Mouse (Mus musculus) bone marrow, adult 2 months (tissue): ENCODE measurements around the gene Spaar.

Experiments used
- CTCF ChIP-seq: fragments of 200-500 bp; IDR thresholded peaks from 2 replicates; pipeline ENCODE4 v1.5.1; 2011; ENCODE audit warnings: low read length, control low read depth; ENCODE audit not compliant: control insufficient read depth, insufficient read depth
- POLR2A ChIP-seq: fragments of 200-500 bp; IDR thresholded peaks from 2 replicates; pipeline ENCODE4 v1.6.1; 2011; ENCODE audit warnings: low read depth, mild to moderate bottlenecking, control low read depth, low read length, borderline replicate concordance; ENCODE audit not compliant: control insufficient read depth

DNA sequence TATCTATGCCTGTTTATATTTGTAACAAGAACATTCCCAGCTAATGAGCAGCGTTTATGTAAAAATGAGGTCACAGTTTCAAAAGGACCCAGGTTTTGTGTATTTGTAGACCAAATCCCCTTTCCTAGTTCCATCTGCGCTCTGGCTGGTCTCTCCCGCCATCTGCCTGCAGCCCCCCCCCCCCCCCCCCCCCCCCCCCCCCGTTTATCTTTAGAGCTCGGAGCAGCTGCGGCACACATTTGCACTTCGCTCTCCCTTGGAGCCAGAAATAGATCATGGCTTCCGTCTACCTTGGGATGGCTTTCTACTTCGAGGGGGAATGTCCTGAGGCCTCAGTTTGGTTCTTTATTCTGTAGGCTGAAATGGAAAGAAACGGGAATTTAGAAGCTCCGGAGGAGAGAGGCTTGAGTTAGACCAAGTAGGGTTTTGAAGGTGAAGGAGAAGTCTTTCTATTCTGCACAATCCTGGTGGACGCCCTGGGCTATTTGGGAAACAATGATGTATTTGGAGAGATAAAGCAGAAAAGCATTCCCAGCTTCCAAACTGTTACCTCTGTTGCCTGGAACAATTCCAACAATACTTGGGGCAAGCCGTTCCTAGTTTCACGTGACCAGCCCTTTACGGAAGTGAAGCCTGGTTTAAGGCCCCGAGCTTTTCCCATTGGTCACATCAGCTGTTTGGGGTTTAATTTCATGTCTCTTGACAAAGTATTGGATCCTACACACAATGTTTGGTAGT lies 9.2 kb upstream of the Spaar start:
- TF ChIP-seq CTCF, result no peak
- no peak for TF ChIP-seq POLR2A
